Comparison of ENCODE assay signal across 9 mouse cellular contexts in the genomic region with DNA sequence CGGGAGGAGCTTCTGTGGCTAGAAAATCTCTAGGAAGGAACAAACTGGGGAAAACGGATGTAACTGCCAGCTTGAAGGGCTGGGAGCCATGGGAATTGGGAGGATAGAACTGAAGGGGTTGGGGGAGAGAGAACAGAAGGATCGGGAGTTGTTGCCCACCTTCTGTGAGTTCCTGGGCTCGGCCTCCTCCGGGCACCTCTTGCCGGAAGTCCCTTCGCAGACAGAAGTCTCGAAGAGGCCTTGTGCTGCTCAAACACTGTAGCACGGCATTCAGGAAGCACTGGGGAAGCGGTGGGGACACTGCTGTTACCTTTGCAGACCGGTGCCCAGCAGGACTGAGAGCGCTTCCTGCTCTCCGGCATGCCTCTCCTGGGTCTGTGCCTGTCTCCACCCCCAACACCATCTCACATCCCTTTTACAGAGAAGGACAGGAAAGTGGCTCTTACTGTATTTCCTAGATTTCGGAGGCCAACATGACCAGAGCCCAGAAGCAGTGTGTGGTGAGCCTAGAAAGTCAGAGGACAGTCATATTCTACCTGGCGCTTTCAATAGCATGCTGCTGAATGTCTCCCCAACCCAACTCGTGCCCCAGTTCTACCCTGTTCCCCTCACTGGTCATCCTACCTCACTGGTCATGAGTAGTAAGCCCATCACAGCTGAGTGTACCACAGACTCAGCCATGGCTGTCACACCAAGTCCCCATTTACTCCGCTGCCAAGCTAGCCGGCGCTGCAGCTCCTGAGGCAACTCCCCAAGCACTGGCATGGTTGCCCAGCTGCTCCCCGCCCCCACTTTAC. TPM values are rescaled to one million over a fixed set of nuclear protein-coding genes. Genes with fewer than 3 reads are reported as not detected.
DNase-seq lines count a peak whose midpoint lies in the region; ATAC-seq and TF ChIP-seq lines count a peak whose summit lies in the region.
"Had no signal": no experiment of that assay in that cellular context is flagged by ENCODE, and none has a peak within 500 bp of the region (broad histone marks: within the 10 kb centered on the region; RNA-seq: fewer than 3 reads in every experiment).

No protein-coding gene starts in this region.

- peaks cover 52% of the 10 kb centered on the region for H3K4me1 ChIP-seq in forebrain, embryonic 10.5 days
- peaks cover 11% of the 10 kb centered on the region for H3K4me1 ChIP-seq in forebrain, postnatal 0 days (ENCODE audit: insufficient read depth)
- H3K4me1 ChIP-seq in kidney, embryonic 16.5 days (ENCODE audit: insufficient read depth, low read length) = peaks cover 28% of the 10 kb centered on the region
- H3K4me1 ChIP-seq in ES-E14 (ENCODE audit: control insufficient read depth in 2 of 2, insufficient read depth in 2 of 2, low read length in 2 of 2, poor library complexity in 1 of 2) = peaks cover 0 to 17% of the 10 kb centered on the region in 2 experiments; a peak in 2 of 4 replicates
- H3K4me1 ChIP-seq in liver, embryonic 15.5 days (replicated peaks) = peaks cover 65% of the 10 kb centered on the region

- H3K27me3 ChIP-seq in forebrain, embryonic 10.5 days (ENCODE audit: poor library complexity, severe bottlenecking) = no peaks in the 10 kb centered on the region
- H3K27me3 ChIP-seq in forebrain, postnatal 0 days (ENCODE audit: insufficient read depth, low read length) = no peaks in the 10 kb centered on the region
- no peaks in the 10 kb centered on the region for H3K27me3 ChIP-seq in kidney, embryonic 16.5 days (ENCODE audit: insufficient read depth, low read length)
- no peaks in the 10 kb centered on the region for H3K27me3 ChIP-seq in liver, embryonic 15.5 days

- H3K4me3 ChIP-seq in forebrain, embryonic 10.5 days = peak overlapping the region; percentile 10; the same call in 1 of the 2 replicates
- no peak overlapping the region for H3K4me3 ChIP-seq in forebrain, postnatal 0 days (ENCODE audit: low read depth, low read length)
- no peak overlapping the region for H3K4me3 ChIP-seq in kidney, embryonic 16.5 days (ENCODE audit: low read length)
- no peak overlapping the region; a peak in 1 of 4 replicates for H3K4me3 ChIP-seq in ES-E14 (ENCODE audit: insufficient read depth in 1 of 2, low read depth in 1 of 2, low read length in 2 of 2, poor library complexity in 1 of 2, severe bottlenecking in 1 of 2)
- H3K4me3 ChIP-seq in liver, embryonic 15.5 days (replicated peaks) = no peak overlapping the region; the same call in 1 of the 2 replicates

- H3K9ac ChIP-seq in forebrain, postnatal 0 days = no peak overlapping the region
- 0 out of 2 replicates have a peak overlapping the region, but pooled peaks have one; percentile 27 for H3K9ac ChIP-seq in kidney, embryonic 16.5 days (replicated peaks; ENCODE audit: low read length)
- H3K9ac ChIP-seq in ES-E14 (ENCODE audit: insufficient read depth, low read depth, low read length, poor library complexity, severe bottlenecking) = peak overlapping the region; percentile 59; the same call in 1 of the 2 replicates
- H3K9ac ChIP-seq in liver, embryonic 15.5 days = no peak overlapping the region

- no peak overlapping the region for H3K4me2 ChIP-seq in forebrain, postnatal 0 days (ENCODE audit: low read depth)
- no peak overlapping the region for H3K4me2 ChIP-seq in kidney, embryonic 16.5 days (replicated peaks; ENCODE audit: low read depth, low read length)
- H3K4me2 ChIP-seq in liver, embryonic 15.5 days = no peak overlapping the region

- no peak for ATAC-seq in forebrain, postnatal 0 days
- no peak for ATAC-seq in kidney, embryonic 16.5 days (ENCODE audit: low FRiP score, low TSS enrichment)
- no peak for ATAC-seq in liver, embryonic 15.5 days (ENCODE audit: insufficient read depth)

- in situ Hi-C loops in ES-E14 (cut with MboI; ENCODE audit: low sequenced_read_pairs in 2 of 2, unreplicated experiment in 2 of 2) = no loop called here

- H3K36me3 ChIP-seq in forebrain, embryonic 10.5 days (replicated peaks) = peaks cover 70% of the 10 kb centered on the region
- peaks cover 45% of the 10 kb centered on the region for H3K36me3 ChIP-seq in forebrain, postnatal 0 days (ENCODE audit: insufficient read depth)
- peaks cover 55% of the 10 kb centered on the region for H3K36me3 ChIP-seq in kidney, embryonic 16.5 days (ENCODE audit: insufficient read depth, low read length)
- H3K36me3 ChIP-seq in ES-E14 (ENCODE audit: control insufficient read depth, insufficient read depth, low read length, poor library complexity, severe bottlenecking) = peaks cover 15% of the 10 kb centered on the region; the same call in 1 of the 2 replicates
- H3K36me3 ChIP-seq in liver, embryonic 15.5 days (replicated peaks) = peaks cover 63% of the 10 kb centered on the region

- no peak overlapping the region for H3K27ac ChIP-seq in forebrain, embryonic 10.5 days
- no peak overlapping the region for H3K27ac ChIP-seq in forebrain, postnatal 0 days (ENCODE audit: low read depth, low read length)
- no peak overlapping the region for H3K27ac ChIP-seq in kidney, embryonic 16.5 days (ENCODE audit: low read length)
- no peak overlapping the region for H3K27ac ChIP-seq in ES-E14 (ENCODE audit: insufficient read depth, low read depth, low read length, poor library complexity, severe bottlenecking)
- H3K27ac ChIP-seq in liver, embryonic 15.5 days (replicated peaks) = peak overlapping the region; percentile 29; the same call in 1 of the 2 replicates

- no peaks in the 10 kb centered on the region for H3K9me3 ChIP-seq in forebrain, embryonic 10.5 days
- H3K9me3 ChIP-seq in forebrain, postnatal 0 days (ENCODE audit: low read length) = no peaks in the 10 kb centered on the region
- H3K9me3 ChIP-seq in kidney, embryonic 16.5 days (ENCODE audit: low read length) = no peaks in the 10 kb centered on the region
- H3K9me3 ChIP-seq in ES-E14 (ENCODE audit: control insufficient read depth, insufficient read depth, low read depth, low read length) = no peaks in the 10 kb centered on the region
- H3K9me3 ChIP-seq in liver, embryonic 15.5 days (replicated peaks) = no peaks in the 10 kb centered on the region

- WGBS in forebrain, embryonic 10.5 days = 88% methylated on average over 20 of the region's 20 CpGs
- 86% methylated on average over 20 of the region's 20 CpGs for WGBS in forebrain, postnatal 0 days
- WGBS in kidney, embryonic 16.5 days = 87% methylated on average over 20 of the region's 20 CpGs
- WGBS in liver, embryonic 15.5 days (ENCODE audit: insufficient replicate concordance) = 83% methylated on average over 20 of the region's 20 CpGs

- no peak for DNase-seq in forebrain, embryonic 10.5 days (ENCODE audit: extremely low spot score, low spot score)
- no peak for DNase-seq in forebrain, postnatal 0 days
- no peak for DNase-seq in kidney, adult 8-10 months
- DNase-seq in ES-E14 (ENCODE audit: low read depth, low spot score) = no peak
- DNase-seq in MN1 (ENCODE audit: low spot score) = no peak
- no peak for DNase-seq in retina, postnatal 1 day
- DNase-seq: gastrocnemius, postnatal 10 days had no signal

- no peak for TF ChIP-seq CTCF in forebrain, postnatal 0 days (IDR thresholded peaks at IDR 0.05; ENCODE audit: low read depth)

TF ChIP-seq in ES-E14, 5 proteins besides CTCF, POLR2A, EP300 and RAD21 (continues in another document):
- no peak for TF ChIP-seq ZNF384 (IDR thresholded peaks at IDR 0.05; ENCODE audit: low read depth, low read length)
- no peak for TF ChIP-seq MAFK (IDR thresholded peaks at IDR 0.05; ENCODE audit: insufficient read depth, low read depth, low read length)
- no peak for TF ChIP-seq HCFC1 (IDR thresholded peaks at IDR 0.05; ENCODE audit: borderline replicate concordance, insufficient read depth, low read length)

RNA-seq across cellular contexts. Expression of gene Usp21, which starts 2.5 kb away (rescaled TPM):
- polyA plus RNA-seq in forebrain, embryonic 10.5 days (2016; fragmentation: Nextera tagmentation; extraction: Ambion mirVana) = 94.1 and 95.9 TPM in 2 replicates
- total RNA-seq in forebrain, postnatal 0 days (2014; rRNA removed) = 56.8 and 66.5 TPM in 2 replicates
- 66.4 and 80.4 TPM in 2 replicates for polyA plus RNA-seq in forebrain, postnatal 0 days (2015; fragmentation: Nextera tagmentation; extraction: Ambion mirVana)
- polyA plus RNA-seq in kidney, embryonic 16.5 days (2015; fragmentation: Nextera tagmentation; extraction: Ambion mirVana) = 101 and 103 TPM in 2 replicates
- 23.1 and 30.7 TPM in 2 replicates for total RNA-seq in ES-E14 (2012; rRNA removed)
- polyA plus RNA-seq in liver, embryonic 15.5 days (2015; fragmentation: Nextera tagmentation; extraction: Ambion mirVana) = 24.9 and 28.5 TPM in 2 replicates

RNA-seq across cellular contexts. Expression of gene Ppox, which starts 4.3 kb away (rescaled TPM):
- 51.5 and 58.0 TPM in 2 replicates for polyA plus RNA-seq in forebrain, embryonic 10.5 days (2016; fragmentation: Nextera tagmentation; extraction: Ambion mirVana)
- 26.6 and 30.6 TPM in 2 replicates for total RNA-seq in forebrain, postnatal 0 days (2014; rRNA removed)
- 21.1 and 23.3 TPM in 2 replicates for polyA plus RNA-seq in forebrain, postnatal 0 days (2015; fragmentation: Nextera tagmentation; extraction: Ambion mirVana)
- 69.2 and 77.2 TPM in 2 replicates for polyA plus RNA-seq in kidney, embryonic 16.5 days (2015; fragmentation: Nextera tagmentation; extraction: Ambion mirVana)
- 15.5 and 23.6 TPM in 2 replicates for total RNA-seq in ES-E14 (2012; rRNA removed)
- polyA plus RNA-seq in liver, embryonic 15.5 days (2015; fragmentation: Nextera tagmentation; extraction: Ambion mirVana) = 214 and 226 TPM in 2 replicates

RNA-seq across cellular contexts. Expression of gene Ufc1, which starts 9.5 kb away (rescaled TPM):
- polyA plus RNA-seq in forebrain, embryonic 10.5 days (2016; fragmentation: Nextera tagmentation; extraction: Ambion mirVana) = 94.3 and 98.6 TPM in 2 replicates
- total RNA-seq in forebrain, postnatal 0 days (2014; rRNA removed) = 96.6 and 123 TPM in 2 replicates
- polyA plus RNA-seq in forebrain, postnatal 0 days (2015; fragmentation: Nextera tagmentation; extraction: Ambion mirVana) = 133 and 150 TPM in 2 replicates
- polyA plus RNA-seq in kidney, embryonic 16.5 days (2015; fragmentation: Nextera tagmentation; extraction: Ambion mirVana) = 102 and 111 TPM in 2 replicates
- 59.1 and 78.8 TPM in 2 replicates for total RNA-seq in ES-E14 (2012; rRNA removed)
- 40.6 and 41.4 TPM in 2 replicates for polyA plus RNA-seq in liver, embryonic 15.5 days (2015; fragmentation: Nextera tagmentation; extraction: Ambion mirVana)

RNA-seq across cellular contexts. Expression of gene B4galt3, which starts 15.2 kb away (rescaled TPM):
- polyA plus RNA-seq in forebrain, embryonic 10.5 days (2016; fragmentation: Nextera tagmentation; extraction: Ambion mirVana) = 60.5 and 65.2 TPM in 2 replicates
- total RNA-seq in forebrain, postnatal 0 days (2014; rRNA removed) = 75.1 and 99.3 TPM in 2 replicates
- 104 and 115 TPM in 2 replicates for polyA plus RNA-seq in forebrain, postnatal 0 days (2015; fragmentation: Nextera tagmentation; extraction: Ambion mirVana)
- polyA plus RNA-seq in kidney, embryonic 16.5 days (2015; fragmentation: Nextera tagmentation; extraction: Ambion mirVana) = 92.2 and 99.1 TPM in 2 replicates
- total RNA-seq in ES-E14 (2012; rRNA removed) = 35.8 and 51.0 TPM in 2 replicates
- 21.9 and 23.5 TPM in 2 replicates for polyA plus RNA-seq in liver, embryonic 15.5 days (2015; fragmentation: Nextera tagmentation; extraction: Ambion mirVana)

RNA-seq across cellular contexts. Expression of gene Ndufs2, which starts 34.1 kb away (rescaled TPM):
- polyA plus RNA-seq in forebrain, embryonic 10.5 days (2016; fragmentation: Nextera tagmentation; extraction: Ambion mirVana) = 270 and 274 TPM in 2 replicates
- total RNA-seq in forebrain, postnatal 0 days (2014; rRNA removed) = 203 and 270 TPM in 2 replicates
- 219 and 243 TPM in 2 replicates for polyA plus RNA-seq in forebrain, postnatal 0 days (2015; fragmentation: Nextera tagmentation; extraction: Ambion mirVana)
- polyA plus RNA-seq in kidney, embryonic 16.5 days (2015; fragmentation: Nextera tagmentation; extraction: Ambion mirVana) = 311 and 368 TPM in 2 replicates
- 175 and 229 TPM in 2 replicates for total RNA-seq in ES-E14 (2012; rRNA removed)
- 137 and 144 TPM in 2 replicates for polyA plus RNA-seq in liver, embryonic 15.5 days (2015; fragmentation: Nextera tagmentation; extraction: Ambion mirVana)

Comparison
In these comparisons a context has a peak if more than half of its experiments do, and no peak if none do; other contexts are left out.
1. H3K9ac ChIP-seq: peak in kidney, embryonic 16.5 days (single experiment) and ES-E14 (single experiment); none in forebrain, postnatal 0 days (single experiment) and liver, embryonic 15.5 days (single experiment).